Mouse (Mus musculus): ENCODE measurements around the gene Ccnd3.

- TF ChIP-seq CTCF (IDR thresholded peaks at IDR 0.05; ENCODE audit: control insufficient read depth, insufficient read depth, low read length) (no peak), POLR2A (IDR thresholded peaks at IDR 0.05; ENCODE audit: borderline replicate concordance, control insufficient read depth, low read depth, low read length) (no peak)
Observed at GRCm38 (mm10) chr17:47528919-47529318, 24.1 kb downstream of the Ccnd3 start.

Data from bone marrow, adult 2 months (tissue).